Mouse (Mus musculus) testis, adult 2 months (tissue): ENCODE results near the gene Sel1l3.

Experiments used
- CTCF ChIP-seq: fragments of 200-500 bp; IDR thresholded peaks from 2 replicates; pipeline ENCODE4 v1.5.1; 2012; ENCODE audit warnings: low read depth, mild to moderate bottlenecking, inconsistent platforms, low read length, moderate library complexity; ENCODE audit not compliant: control insufficient read depth, insufficient read depth, insufficient replicate concordance
- POLR2A ChIP-seq: fragments of 200-500 bp; IDR thresholded peaks from 2 replicates; pipeline ENCODE4 v1.6.1; 2012; ENCODE audit warnings: low read depth, mild to moderate bottlenecking, inconsistent platforms, low read length, moderate library complexity; ENCODE audit not compliant: control insufficient read depth

- TF ChIP-seq POLR2A = no peak
- TF ChIP-seq CTCF = no peak
Measured at GRCm38 (mm10) chr5:53151379-53151960, 62.3 kb downstream of the Sel1l3 start.
